Mouse (Mus musculus) lung, embryonic 15.5 days (tissue): ENCODE measurements around the gene Pnrc1. TPM values are rescaled to one million over a fixed set of nuclear protein-coding genes. Genes with fewer than 3 reads are reported as not detected.

ENCODE experiments used
- ATAC-seq: fragments of 200-750 bp; cut with Nextera tagmentation; 2 replicates; pipeline ENCODE4 v1.8.0; 2017; ENCODE audit warnings: moderate number of reproducible peaks, borderline replicate concordance; ENCODE audit not compliant: low FRiP score, low TSS enrichment; ENCODE audit errors: extremely low read depth
- H3K27ac ChIP-seq: fragments of 300-500 bp; sonication (generic); 2 replicates; pipeline ENCODE4 v1.5.1; 2015; ENCODE audit warnings: moderate library complexity, mild to moderate bottlenecking, inconsistent platforms
- H3K27me3 ChIP-seq: fragments of 300-500 bp; sonication (generic); 2 replicates; pipeline ENCODE4 v1.6.1; 2015; ENCODE audit warnings: inconsistent platforms
- H3K36me3 ChIP-seq: fragments of 300-500 bp; sonication (generic); 2 replicates; pipeline ENCODE4 v1.6.1; 2015; ENCODE audit warnings: inconsistent platforms
- H3K4me1 ChIP-seq: fragments of 300-500 bp; sonication (generic); 2 replicates; pipeline ENCODE4 v1.6.1; 2015; ENCODE audit warnings: inconsistent platforms
- H3K4me2 ChIP-seq: fragments of 300-500 bp; sonication (generic); 2 replicates; pipeline ENCODE4 v1.6.1; 2015; ENCODE audit warnings: inconsistent platforms, mild to moderate bottlenecking, moderate library complexity
- H3K4me3 ChIP-seq: fragments of 300-500 bp; sonication (generic); 2 replicates; pipeline ENCODE4 v1.5.1; 2015; ENCODE audit warnings: mild to moderate bottlenecking, inconsistent platforms
- H3K9ac ChIP-seq: fragments of 300-500 bp; sonication (generic); 2 replicates; pipeline ENCODE4 v1.6.1; 2015; ENCODE audit warnings: inconsistent platforms
- H3K9me3 ChIP-seq: fragments of 300-500 bp; sonication (generic); 2 replicates; pipeline ENCODE4 v1.6.1; 2016; ENCODE audit warnings: inconsistent platforms
- WGBS: fragments of 180-500 bp; shearing (Covaris S2); methylation state at CpG from one replicate; pipeline ENCODE4 v1.1.7; 2015; 5-methylcytosine and 5-hydroxymethylcytosine counted together
- polyA plus RNA-seq: library from polyadenylated mRNA; unstranded; fragments of >200 nt; fragmentation: Nextera tagmentation; extraction: Ambion mirVana; gene quantifications from 2 replicates; pipeline ENCODE4 v1.2.1, GENCODE M21; 2015

Pnrc1 gene
- polyA plus RNA-seq, 1 experiment from 2014 or later: 129 TPM

DNA sequence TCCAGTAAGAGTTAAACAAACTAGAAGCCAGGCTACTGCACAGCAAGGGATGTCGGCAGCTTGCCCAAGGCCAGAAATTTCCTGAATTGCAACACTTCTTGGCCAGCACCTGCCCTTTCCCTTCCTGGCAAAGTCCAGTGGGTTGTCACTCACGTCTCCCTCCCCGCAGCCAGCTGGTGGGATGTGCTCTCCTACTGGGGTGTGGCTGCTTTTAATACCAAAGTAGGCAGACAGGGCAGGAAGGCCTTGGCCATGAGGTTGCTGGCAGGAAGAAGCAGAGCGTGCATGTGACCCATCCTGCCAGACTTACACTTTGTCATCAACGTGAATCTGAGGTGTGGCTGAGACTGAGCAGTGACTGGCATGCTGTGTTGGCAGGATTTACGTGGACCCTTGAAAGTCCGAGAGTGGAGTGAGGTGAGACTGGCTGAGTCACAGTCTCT, 28.6 kb downstream of the Pnrc1 start:
- no peak overlapping the region for H3K4me3 ChIP-seq
- peaks cover 20% of the 10 kb centered on the region for H3K4me1 ChIP-seq
- H3K36me3 ChIP-seq: no peaks in the 10 kb centered on the region
- 7% methylated on average over 7 of the region's 7 CpGs for WGBS
- H3K9me3 ChIP-seq: no peaks in the 10 kb centered on the region
- peak overlapping the region; percentile 21; the same call in 1 of the 2 replicates for H3K4me2 ChIP-seq
- H3K27ac ChIP-seq: peak overlapping the region; percentile 85
- H3K27me3 ChIP-seq: no peaks in the 10 kb centered on the region
- no peak overlapping the region for H3K9ac ChIP-seq
- ATAC-seq: peak; percentile 94

DNA sequence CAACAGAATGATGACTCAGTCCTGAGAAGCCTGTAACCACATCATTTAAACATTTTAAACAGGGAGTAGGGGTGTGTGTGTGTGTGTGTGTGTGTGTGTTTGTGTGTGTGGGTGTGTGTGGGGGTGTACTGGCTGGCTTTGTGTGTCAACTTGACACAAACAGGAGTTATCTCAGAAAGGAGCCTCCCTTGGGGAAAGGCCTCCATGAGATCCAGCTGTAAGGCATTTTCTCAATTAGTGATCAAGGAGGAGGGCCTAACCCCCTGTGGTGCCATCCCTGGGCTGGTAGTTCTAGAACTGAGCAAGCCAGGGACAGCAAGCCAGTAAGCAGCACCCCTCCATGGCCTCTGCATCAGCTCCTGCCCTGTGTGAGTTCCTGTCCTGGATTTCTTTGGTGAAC, 29.7 kb downstream of the Pnrc1 start:
- Histone ChIP-seq H3K9ac (no peak overlapping the region), H3K9me3 (no peaks in the 10 kb centered on the region), H3K27me3 (no peaks in the 10 kb centered on the region), H3K4me1 (peaks cover 20% of the 10 kb centered on the region), H3K4me3 (no peak overlapping the region), H3K4me2 (0 out of 2 replicates have a peak overlapping the region, but pooled peaks have one; percentile 21), H3K27ac (peak overlapping the region; percentile 85; the same call in 1 of the 2 replicates), H3K36me3 (no peaks in the 10 kb centered on the region)
- no peak for ATAC-seq

DNA sequence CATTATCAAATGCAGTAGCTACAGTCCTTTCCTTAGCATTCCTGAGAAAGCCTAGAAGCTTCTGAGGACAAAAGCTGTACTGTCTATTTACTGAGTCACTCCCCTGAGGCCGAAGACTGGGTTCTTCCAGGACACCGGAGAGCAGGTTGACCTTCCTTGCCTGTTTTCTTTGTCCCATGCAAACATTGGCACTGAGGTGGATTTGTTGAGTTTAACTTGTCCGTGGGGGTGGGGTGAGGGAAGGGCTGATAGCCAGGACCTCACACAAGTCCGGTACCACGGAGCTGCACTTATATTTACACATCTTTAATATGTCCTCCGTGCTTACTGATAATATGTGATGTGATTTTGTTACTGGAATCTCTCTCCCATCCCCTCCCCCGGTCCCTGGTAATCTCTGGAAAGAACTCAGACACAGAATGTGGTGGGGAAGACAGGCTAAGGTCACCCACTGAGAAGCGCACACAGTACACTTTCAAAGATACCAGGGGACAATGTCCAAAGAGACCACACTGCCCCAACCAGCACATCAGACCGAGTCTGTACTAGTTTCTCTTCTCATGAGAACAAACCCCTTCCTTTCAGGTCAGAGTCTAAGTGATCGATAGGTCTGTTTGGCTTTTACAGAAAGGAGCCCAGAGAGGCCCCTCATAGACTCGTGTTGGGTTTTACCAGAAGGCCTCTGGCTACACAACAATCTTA, 32.5 kb downstream of the Pnrc1 start:
- no peaks in the 10 kb centered on the region for H3K36me3 ChIP-seq
- H3K9ac ChIP-seq: no peak overlapping the region
- WGBS: 38% methylated on average over 11 of the region's 11 CpGs
- no peaks in the 10 kb centered on the region for H3K9me3 ChIP-seq
- H3K27ac ChIP-seq: no peak overlapping the region
- no peak overlapping the region for H3K4me3 ChIP-seq
- ATAC-seq: no peak
- peaks cover 20% of the 10 kb centered on the region for H3K4me1 ChIP-seq
- H3K4me2 ChIP-seq: no peak overlapping the region
- no peaks in the 10 kb centered on the region for H3K27me3 ChIP-seq

DNA sequence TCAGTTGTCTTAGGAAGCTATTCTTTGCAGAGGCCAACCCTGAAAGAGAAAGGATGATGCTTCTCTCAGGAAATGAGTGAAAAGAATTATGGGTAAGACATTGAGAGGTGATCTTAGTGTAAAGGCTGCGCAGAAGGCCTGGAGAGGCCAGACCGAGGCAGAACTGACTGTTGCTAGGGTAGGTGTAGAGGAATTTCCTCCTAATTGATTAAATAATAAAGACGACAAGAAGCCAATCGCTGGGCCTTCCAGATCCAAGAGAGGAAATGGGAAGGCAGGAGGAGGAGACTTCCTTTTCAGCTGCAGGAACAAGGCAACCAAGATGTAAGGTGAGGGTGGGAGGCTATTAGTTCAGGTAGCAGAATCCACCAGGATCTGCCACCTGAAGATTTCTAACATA, 35.3 kb downstream of the Pnrc1 start:
- no peak overlapping the region for H3K9ac ChIP-seq
- WGBS: 78% methylated on average over 4 of the region's 4 CpGs
- H3K36me3 ChIP-seq: no peaks in the 10 kb centered on the region
- H3K4me3 ChIP-seq: no peak overlapping the region
- no peak overlapping the region for H3K27ac ChIP-seq
- H3K4me2 ChIP-seq: no peak overlapping the region
- no peak for ATAC-seq
- H3K4me1 ChIP-seq: no peaks in the 10 kb centered on the region
- H3K27me3 ChIP-seq: no peaks in the 10 kb centered on the region
- no peaks in the 10 kb centered on the region for H3K9me3 ChIP-seq

DNA sequence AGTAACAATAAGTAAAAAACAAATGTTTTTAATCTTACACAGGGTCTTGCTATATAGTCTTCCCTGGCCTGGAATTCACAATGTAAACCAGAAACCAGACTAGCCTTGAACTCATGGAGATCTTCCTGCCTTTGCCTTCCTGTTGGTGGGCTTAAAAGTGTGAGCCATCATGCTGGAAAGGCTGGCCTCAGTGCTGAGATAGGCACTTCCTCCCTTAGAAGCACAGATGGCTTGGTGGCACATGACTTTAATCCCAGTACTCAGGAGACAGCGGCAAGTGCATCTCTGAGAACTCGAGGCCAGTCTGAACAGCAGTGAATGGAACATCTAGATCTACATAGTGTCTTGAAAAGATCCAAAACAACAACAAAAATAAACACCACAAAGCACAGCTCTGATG, 39.1 kb downstream of the Pnrc1 start:
- Histone ChIP-seq H3K27me3 (no peaks in the 10 kb centered on the region), H3K4me2 (no peak overlapping the region), H3K9ac (no peak overlapping the region), H3K36me3 (peaks cover 1% of the 10 kb centered on the region; the same call in 1 of the 2 replicates), H3K4me1 (peaks cover 15% of the 10 kb centered on the region), H3K9me3 (no peaks in the 10 kb centered on the region), H3K27ac (no peak overlapping the region), H3K4me3 (no peak overlapping the region)
- 87% methylated on average over 2 of the region's 2 CpGs for WGBS
- no peak for ATAC-seq

DNA sequence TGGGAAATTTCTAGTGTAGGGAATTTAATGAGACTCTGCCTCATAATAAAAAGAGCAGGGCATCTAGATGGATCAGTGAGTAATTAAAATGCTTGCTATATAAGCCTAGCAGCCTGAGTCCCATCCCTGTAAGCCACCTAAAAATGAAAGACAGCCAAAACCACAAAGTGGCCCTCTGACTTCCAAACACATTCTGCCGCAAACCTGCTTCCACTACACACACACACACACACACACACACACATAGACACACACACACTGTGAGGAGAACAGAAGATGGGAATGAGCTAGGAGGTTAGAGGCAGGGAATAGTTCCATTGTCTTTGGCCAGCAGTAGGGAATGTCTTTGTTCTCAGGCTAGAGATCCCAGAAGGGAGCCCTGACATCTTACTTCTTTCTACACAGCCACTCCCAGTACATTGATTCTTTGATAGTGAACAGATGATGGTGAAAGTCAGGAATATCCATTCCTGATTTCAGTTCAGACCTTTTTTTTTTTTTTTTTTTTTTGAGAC, 40.2 kb downstream of the Pnrc1 start:
- Histone ChIP-seq H3K4me2 (no peak overlapping the region), H3K9ac (no peak overlapping the region), H3K27ac (no peak overlapping the region), H3K4me1 (peaks cover 20% of the 10 kb centered on the region), H3K27me3 (no peaks in the 10 kb centered on the region), H3K4me3 (no peak overlapping the region), H3K36me3 (peaks cover 12% of the 10 kb centered on the region), H3K9me3 (no peaks in the 10 kb centered on the region)
- WGBS: 93% methylated on average over 1 of the region's 1 CpGs
- no peak for ATAC-seq

DNA sequence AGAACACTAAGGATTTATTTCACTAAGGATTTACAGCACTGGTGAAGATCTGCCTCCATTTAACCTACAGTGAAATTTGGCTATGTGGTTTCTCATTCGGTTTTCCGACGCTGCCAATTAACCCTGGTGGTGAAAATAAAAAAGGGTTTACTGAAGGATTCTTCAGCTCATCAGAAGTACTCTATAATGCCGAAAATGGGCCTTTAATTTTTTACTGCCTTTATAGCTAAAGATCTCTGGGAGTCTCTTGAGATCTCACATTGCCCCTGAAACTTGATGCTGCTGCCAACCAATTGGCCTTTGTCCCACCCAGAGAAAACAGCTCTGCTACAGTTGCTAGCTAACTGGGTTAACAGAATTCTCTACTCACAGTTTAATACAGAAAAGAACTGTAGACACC, 41.0 kb downstream of the Pnrc1 start:
- peaks cover 20% of the 10 kb centered on the region for H3K4me1 ChIP-seq
- H3K27me3 ChIP-seq: no peaks in the 10 kb centered on the region
- H3K4me2 ChIP-seq: peak overlapping the region; percentile 54
- H3K4me3 ChIP-seq: peak overlapping the region; percentile 91
- no peaks in the 10 kb centered on the region for H3K9me3 ChIP-seq
- 0% methylated on average over 4 of the region's 4 CpGs for WGBS
- no peak for ATAC-seq
- H3K9ac ChIP-seq: peak overlapping the region; percentile 40
- peaks cover 21% of the 10 kb centered on the region for H3K36me3 ChIP-seq
- peak overlapping the region; percentile 100 for H3K27ac ChIP-seq

DNA sequence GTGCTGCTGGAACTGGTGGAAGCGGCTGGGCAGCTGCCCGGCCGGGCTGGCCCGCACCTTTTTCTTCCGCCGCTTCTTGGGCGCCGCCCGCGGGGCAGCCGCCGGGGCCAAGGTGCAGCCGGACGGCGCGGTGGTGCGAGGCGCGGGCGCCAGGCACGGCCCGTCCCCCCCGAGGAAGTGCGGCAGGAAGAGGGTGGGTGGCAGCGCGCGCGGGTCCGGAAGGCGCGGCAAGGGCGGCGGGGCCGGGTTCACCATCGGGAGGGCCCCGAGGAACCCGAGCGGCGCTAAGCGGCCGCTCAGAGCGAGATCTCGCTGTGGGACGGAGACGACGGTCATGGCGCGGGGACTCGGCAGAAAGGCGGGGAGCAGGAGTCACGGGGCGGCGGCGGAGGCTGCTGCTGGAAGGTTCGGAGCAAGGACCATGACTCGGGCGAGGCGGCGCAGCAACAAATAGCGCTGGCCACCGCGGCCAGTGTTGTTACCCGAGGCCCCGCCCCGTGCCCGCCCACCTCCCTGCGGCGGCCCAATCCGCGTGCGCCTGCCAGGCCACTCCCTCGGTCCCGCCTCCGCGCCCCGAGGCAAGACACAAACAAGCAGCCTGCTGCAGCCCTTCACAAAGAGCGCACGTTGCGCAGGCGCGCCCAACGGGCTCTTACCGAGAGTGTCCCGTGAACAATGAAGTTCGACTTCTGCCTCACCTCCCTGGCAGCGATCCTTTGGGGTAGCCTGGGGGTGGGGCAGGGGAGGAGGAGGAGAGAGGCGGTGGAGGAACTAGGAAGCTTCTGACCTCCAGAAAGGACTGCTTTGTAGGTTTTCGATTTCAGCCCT, 41.7 kb downstream of the Pnrc1 start:
- H3K36me3 ChIP-seq: peaks cover 26% of the 10 kb centered on the region
- H3K4me3 ChIP-seq: peak overlapping the region; percentile 91
- no peaks in the 10 kb centered on the region for H3K9me3 ChIP-seq
- peaks cover 20% of the 10 kb centered on the region for H3K4me1 ChIP-seq
- peak; percentile 94 for ATAC-seq
- H3K27me3 ChIP-seq: no peaks in the 10 kb centered on the region
- H3K4me2 ChIP-seq: peak overlapping the region; percentile 54
- peak overlapping the region; percentile 100 for H3K27ac ChIP-seq
- H3K9ac ChIP-seq: peak overlapping the region; percentile 92
- WGBS: under 1% methylated on average over 83 of the region's 88 CpGs

DNA sequence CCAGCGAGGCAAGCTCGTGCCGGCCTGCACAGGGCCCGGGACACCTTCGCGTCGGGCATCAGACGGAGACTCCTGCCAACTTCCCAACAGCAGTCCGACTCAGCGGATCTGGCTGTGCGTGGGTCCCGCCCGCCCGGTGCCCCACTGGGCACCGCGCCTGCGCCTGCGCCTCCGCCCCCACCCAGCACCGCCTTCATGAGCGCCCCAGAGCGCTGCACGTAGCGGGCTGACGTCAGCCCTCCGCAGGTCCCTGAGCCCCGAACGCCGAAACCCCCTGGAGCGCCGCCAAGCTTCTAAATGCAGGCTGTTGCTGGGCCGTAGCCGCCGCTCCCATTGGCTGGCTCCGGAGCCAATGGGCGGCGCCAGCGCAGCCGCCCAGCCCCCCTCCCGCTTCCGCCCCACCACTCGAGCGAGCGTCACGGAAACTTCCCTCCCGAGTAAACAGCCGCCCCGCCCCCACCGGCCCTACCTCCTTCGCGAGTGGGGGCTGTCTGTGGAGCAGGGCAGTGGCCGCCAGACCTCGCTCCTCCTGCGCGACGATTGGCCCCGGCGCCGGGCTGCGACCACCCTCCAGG, 42.4 kb downstream of the Pnrc1 start:
- under 1% methylated on average over 57 of the region's 60 CpGs for WGBS
- Histone ChIP-seq H3K36me3 (peaks cover 33% of the 10 kb centered on the region), H3K4me2 (peak overlapping the region; percentile 76), H3K9me3 (no peaks in the 10 kb centered on the region), H3K27ac (peak overlapping the region; percentile 100), H3K4me3 (peak overlapping the region; percentile 91), H3K27me3 (no peaks in the 10 kb centered on the region), H3K9ac (peak overlapping the region; percentile 92), H3K4me1 (peaks cover 20% of the 10 kb centered on the region)
- ATAC-seq: peak; percentile 91

DNA sequence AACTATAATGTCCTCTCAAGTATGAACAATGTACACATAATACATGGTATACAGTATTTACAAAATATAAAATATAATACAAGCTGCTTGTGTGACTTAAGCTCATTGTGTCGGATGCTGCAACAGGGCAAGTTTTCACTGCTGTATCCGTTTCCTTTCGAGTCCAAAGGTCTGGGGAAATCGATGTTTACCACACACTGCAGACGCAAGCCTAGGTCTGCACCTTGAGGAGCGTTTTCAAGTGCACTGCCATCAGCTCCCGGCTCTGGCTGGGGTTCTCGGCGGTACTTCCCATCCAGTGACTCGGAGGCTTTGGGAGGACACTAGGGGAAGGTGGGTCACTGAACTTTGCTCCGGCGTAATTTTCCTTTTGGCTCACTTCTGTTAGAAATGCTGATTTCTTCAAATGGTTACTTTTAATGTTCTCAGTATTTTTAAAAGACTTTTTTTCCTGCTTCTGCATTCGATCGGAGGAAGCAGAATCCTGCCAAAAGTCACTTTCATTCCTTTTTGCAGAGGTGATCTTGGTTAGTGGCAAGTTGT, 44.0 kb downstream of the Pnrc1 start:
- Histone ChIP-seq H3K27me3 (no peaks in the 10 kb centered on the region), H3K27ac (no peak overlapping the region), H3K9ac (0 out of 2 replicates have a peak overlapping the region, but pooled peaks have one; percentile 60), H3K9me3 (no peaks in the 10 kb centered on the region), H3K4me2 (peak overlapping the region; percentile 76), H3K4me3 (peak overlapping the region; percentile 91), H3K36me3 (peaks cover 36% of the 10 kb centered on the region), H3K4me1 (peaks cover 20% of the 10 kb centered on the region)
- no peak for ATAC-seq
- WGBS: 65% methylated on average over 14 of the region's 14 CpGs

DNA sequence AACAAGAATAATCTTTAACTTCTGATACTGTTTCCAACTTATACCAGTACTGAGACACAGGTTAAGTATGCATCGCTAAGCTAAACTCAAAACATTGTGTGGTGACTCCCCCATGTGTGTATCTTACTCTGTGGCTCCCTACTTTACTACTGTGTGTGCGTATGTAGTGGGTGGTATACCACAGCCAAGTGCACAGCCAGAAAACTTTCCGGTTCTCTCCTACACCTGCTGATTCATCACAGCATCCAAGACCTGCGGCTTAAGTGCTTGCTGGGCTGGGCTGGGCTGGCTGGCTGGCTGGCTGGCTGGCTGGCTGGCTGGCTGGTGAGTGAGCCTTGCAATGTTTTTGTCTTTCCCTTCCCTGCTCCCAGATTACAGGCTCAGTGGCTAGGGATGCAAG, 46.0 kb downstream of the Pnrc1 start:
- no peak overlapping the region for H3K4me3 ChIP-seq
- H3K9ac ChIP-seq: no peak overlapping the region
- H3K9me3 ChIP-seq: no peaks in the 10 kb centered on the region
- no peak overlapping the region for H3K27ac ChIP-seq
- peaks cover 36% of the 10 kb centered on the region for H3K36me3 ChIP-seq
- WGBS: 81% methylated on average over 4 of the region's 4 CpGs
- no peak overlapping the region for H3K4me2 ChIP-seq
- ATAC-seq: no peak
- H3K4me1 ChIP-seq: peaks cover 13% of the 10 kb centered on the region
- no peaks in the 10 kb centered on the region for H3K27me3 ChIP-seq
